Mouse (Mus musculus): ENCODE data around the gene Blnk. TPM values are rescaled to one million over a fixed set of nuclear protein-coding genes. Genes with fewer than 3 reads are reported as not detected.

Blnk gene
- polyA plus RNA-seq, 1 experiment from 2014 or later = 0.75 TPM

- 85% methylated on average over 5 of the region's 5 CpGs for WGBS
- Histone ChIP-seq H3K9me3 (replicated peaks; ENCODE audit: control insufficient read depth, low read length) (no peaks in the 10 kb centered on the region), H3K36me3 (ENCODE audit: control insufficient read depth, insufficient read depth) (no peaks in the 10 kb centered on the region), H3K27ac (ENCODE audit: low read length) (no peak overlapping the region), H3K4me3 (ENCODE audit: low read length) (no peak overlapping the region), H3K4me2 (ENCODE audit: low read depth, low read length) (no peak overlapping the region), H3K9ac (ENCODE audit: low read length) (no peak overlapping the region), H3K4me1 (ENCODE audit: control insufficient read depth, insufficient read depth, low read length) (no peaks in the 10 kb centered on the region), H3K27me3 (ENCODE audit: control insufficient read depth, insufficient read depth, low read length) (no peaks in the 10 kb centered on the region; the same call in 1 of the 2 replicates)
- ATAC-seq (replicated peaks; ENCODE audit: extremely low read depth, insufficient read depth, low FRiP score) = no peak
These were observed 14.5 kb upstream of the Blnk start for GRCm38 (mm10) chr19:41008674-41009395.

DNA sequence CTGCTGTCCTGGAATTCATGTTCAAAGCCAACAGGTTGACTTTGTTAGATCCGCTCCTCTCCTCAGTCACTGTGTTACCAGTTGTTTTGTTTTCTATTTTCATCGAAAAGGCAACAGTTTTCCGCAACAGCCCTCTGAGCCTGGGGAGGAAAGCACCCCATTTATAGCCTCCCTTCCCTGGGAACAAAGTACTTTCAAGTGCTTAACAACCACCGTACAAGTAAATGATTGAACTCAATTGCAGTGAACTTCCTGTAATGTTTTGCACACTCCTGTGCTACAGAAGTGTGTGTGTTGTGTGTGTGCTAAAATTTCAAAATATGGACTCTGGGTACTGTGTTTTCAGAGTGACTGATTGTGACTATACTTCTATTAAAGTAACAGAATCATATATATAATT lies 13.4 kb upstream of the Blnk start:
- 65% methylated on average over 4 of the region's 4 CpGs for WGBS
- no peak for ATAC-seq (replicated peaks; ENCODE audit: extremely low read depth, insufficient read depth, low FRiP score)
- Histone ChIP-seq H3K27me3 (ENCODE audit: control insufficient read depth, insufficient read depth, low read length) (no peaks in the 10 kb centered on the region; the same call in 1 of the 2 replicates), H3K4me3 (ENCODE audit: low read length) (no peak overlapping the region), H3K9ac (ENCODE audit: low read length) (no peak overlapping the region), H3K4me2 (ENCODE audit: low read depth, low read length) (no peak overlapping the region), H3K27ac (ENCODE audit: low read length) (no peak overlapping the region), H3K4me1 (ENCODE audit: control insufficient read depth, insufficient read depth, low read length) (no peaks in the 10 kb centered on the region), H3K36me3 (ENCODE audit: control insufficient read depth, insufficient read depth) (no peaks in the 10 kb centered on the region), H3K9me3 (replicated peaks; ENCODE audit: control insufficient read depth, low read length) (peaks cover 3% of the 10 kb centered on the region; the same call in 1 of the 2 replicates)

DNA sequence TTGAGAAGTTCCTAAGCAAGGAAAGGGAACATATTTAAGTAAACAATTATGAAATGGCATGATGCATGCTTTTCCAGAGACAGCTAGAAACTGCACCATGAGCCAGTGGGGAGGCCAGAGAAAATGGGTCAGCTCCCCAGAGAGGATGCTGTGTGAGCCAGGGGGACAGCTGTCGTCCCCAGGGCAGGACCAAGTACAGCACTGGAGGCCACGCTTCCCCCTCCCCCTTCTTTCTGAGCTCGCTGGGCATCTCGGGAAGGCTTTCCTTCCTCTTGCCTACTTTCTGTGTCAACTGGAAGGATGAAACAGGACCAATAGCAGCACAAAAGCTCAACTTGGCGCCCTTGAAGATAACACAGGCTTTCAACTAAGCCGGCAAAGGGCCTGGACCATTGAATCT lies 13.0 kb upstream of the Blnk start:
- WGBS = 20% methylated on average over 6 of the region's 6 CpGs
- H3K9me3 ChIP-seq (replicated peaks; ENCODE audit: control insufficient read depth, low read length) = peaks cover 4% of the 10 kb centered on the region; the same call in 1 of the 2 replicates
- H3K36me3 ChIP-seq (ENCODE audit: control insufficient read depth, insufficient read depth) = no peaks in the 10 kb centered on the region
- H3K4me1 ChIP-seq (ENCODE audit: control insufficient read depth, insufficient read depth, low read length) = no peaks in the 10 kb centered on the region
- no peak overlapping the region for H3K4me2 ChIP-seq (ENCODE audit: low read depth, low read length)
- no peak overlapping the region for H3K4me3 ChIP-seq (ENCODE audit: low read length)
- no peak for ATAC-seq (replicated peaks; ENCODE audit: extremely low read depth, insufficient read depth, low FRiP score)
- H3K27ac ChIP-seq (ENCODE audit: low read length) = no peak overlapping the region
- H3K9ac ChIP-seq (ENCODE audit: low read length) = no peak overlapping the region
- no peaks in the 10 kb centered on the region; the same call in 1 of the 2 replicates for H3K27me3 ChIP-seq (ENCODE audit: control insufficient read depth, insufficient read depth, low read length)

GRCm38 (mm10) chr19:41006621-41007020 lies 12.3 kb upstream of the Blnk start:
- Histone ChIP-seq H3K4me1 (ENCODE audit: control insufficient read depth, insufficient read depth, low read length) (no peaks in the 10 kb centered on the region), H3K4me2 (ENCODE audit: low read depth, low read length) (no peak overlapping the region), H3K4me3 (ENCODE audit: low read length) (no peak overlapping the region), H3K27me3 (ENCODE audit: control insufficient read depth, insufficient read depth, low read length) (no peaks in the 10 kb centered on the region; the same call in 1 of the 2 replicates), H3K36me3 (ENCODE audit: control insufficient read depth, insufficient read depth) (no peaks in the 10 kb centered on the region), H3K27ac (ENCODE audit: low read length) (no peak overlapping the region), H3K9me3 (replicated peaks; ENCODE audit: control insufficient read depth, low read length) (peaks cover 4% of the 10 kb centered on the region; the same call in 1 of the 2 replicates), H3K9ac (ENCODE audit: low read length) (no peak overlapping the region)
- 36% methylated on average over 4 of the region's 4 CpGs for WGBS
- no peak for ATAC-seq (replicated peaks; ENCODE audit: extremely low read depth, insufficient read depth, low FRiP score)

DNA sequence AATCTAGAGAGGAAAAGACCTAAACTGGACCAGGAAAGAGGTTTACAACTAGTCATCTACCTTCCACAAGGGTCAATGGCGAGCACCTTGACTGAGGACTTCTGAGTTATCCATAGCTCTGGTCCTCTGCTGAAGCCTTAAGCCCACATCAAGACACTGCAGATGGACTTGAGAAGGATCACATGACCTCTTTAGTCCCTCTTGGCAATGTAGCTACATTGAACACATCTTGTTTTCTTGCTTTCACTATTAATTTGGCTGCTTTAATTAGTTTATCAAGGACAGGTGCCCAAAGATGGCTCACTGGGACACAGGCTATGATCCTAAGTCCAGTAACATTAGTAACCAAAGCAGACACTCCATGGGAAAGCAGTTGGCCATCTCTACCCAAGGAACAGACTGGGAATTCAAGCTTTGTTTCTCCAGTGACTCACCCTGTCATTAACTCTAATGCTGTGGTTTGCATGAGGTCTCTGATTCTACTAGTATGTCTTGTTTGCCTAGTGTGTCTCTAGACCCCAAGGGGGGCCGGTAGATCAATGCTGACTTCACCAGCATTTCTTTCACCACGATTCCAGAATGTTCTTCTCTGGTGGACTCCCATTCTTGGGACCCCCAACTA lies 9.5 kb upstream of the Blnk start:
- Histone ChIP-seq H3K9me3 (replicated peaks; ENCODE audit: control insufficient read depth, low read length) (peaks cover 4% of the 10 kb centered on the region; the same call in 1 of the 2 replicates), H3K36me3 (ENCODE audit: control insufficient read depth, insufficient read depth) (no peaks in the 10 kb centered on the region), H3K4me3 (ENCODE audit: low read length) (no peak overlapping the region), H3K27ac (ENCODE audit: low read length) (no peak overlapping the region), H3K9ac (ENCODE audit: low read length) (no peak overlapping the region), H3K4me1 (ENCODE audit: control insufficient read depth, insufficient read depth, low read length) (no peaks in the 10 kb centered on the region), H3K27me3 (ENCODE audit: control insufficient read depth, insufficient read depth, low read length) (no peaks in the 10 kb centered on the region; the same call in 1 of the 2 replicates), H3K4me2 (ENCODE audit: low read depth, low read length) (no peak overlapping the region)
- WGBS = 84% methylated on average over 3 of the region's 3 CpGs
- no peak for ATAC-seq (replicated peaks; ENCODE audit: extremely low read depth, insufficient read depth, low FRiP score)

GRCm38 (mm10) chr19:40999569-40999968 lies 5.2 kb upstream of the Blnk start:
- Histone ChIP-seq H3K4me2 (ENCODE audit: low read depth, low read length) (no peak overlapping the region), H3K4me1 (ENCODE audit: control insufficient read depth, insufficient read depth, low read length) (no peaks in the 10 kb centered on the region)

DNA sequence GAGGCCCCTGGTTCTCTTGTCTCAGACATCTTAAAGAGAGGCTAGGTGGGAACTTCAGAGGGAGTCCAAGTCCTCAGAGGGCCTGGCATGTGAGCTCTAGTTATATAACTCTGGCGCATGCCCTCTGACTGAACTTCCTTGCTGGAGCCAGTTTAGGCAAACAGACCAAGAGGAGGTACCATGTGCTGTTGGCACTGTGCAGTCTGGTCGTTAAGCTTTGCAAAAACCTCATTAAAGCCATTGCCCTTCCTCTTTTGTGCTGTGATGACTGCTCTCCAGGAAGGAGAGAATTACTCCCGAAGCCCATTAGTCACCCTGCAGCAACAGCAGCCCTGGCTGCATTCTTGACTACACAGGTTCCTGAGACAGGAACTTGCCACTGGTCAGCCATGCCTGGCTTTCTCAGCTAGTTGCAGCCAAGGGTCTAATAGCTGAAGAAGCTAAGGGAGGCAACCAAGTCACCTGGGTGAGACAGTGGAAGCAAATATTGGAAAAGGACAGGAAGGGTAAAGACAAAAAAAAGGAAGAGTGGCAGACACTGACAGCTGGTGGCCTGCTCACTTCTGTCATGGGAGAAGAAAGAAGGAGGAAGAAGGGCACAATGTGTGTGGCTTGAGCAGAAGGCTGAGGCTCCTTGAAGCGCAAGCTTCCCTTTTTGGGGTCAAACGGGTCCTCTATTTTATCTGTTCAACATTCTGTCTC lies 4.3 kb upstream of the Blnk start:
- peaks cover 4% of the 10 kb centered on the region; the same call in 1 of the 2 replicates for H3K9me3 ChIP-seq (replicated peaks; ENCODE audit: control insufficient read depth, low read length)
- no peak overlapping the region for H3K9ac ChIP-seq (ENCODE audit: low read length)
- H3K4me1 ChIP-seq (ENCODE audit: control insufficient read depth, insufficient read depth, low read length) = no peaks in the 10 kb centered on the region
- no peak for ATAC-seq (replicated peaks; ENCODE audit: extremely low read depth, insufficient read depth, low FRiP score)
- H3K4me2 ChIP-seq (ENCODE audit: low read depth, low read length) = no peak overlapping the region
- H3K36me3 ChIP-seq (ENCODE audit: control insufficient read depth, insufficient read depth) = no peaks in the 10 kb centered on the region
- WGBS = 54% methylated on average over 5 of the region's 5 CpGs
- no peak overlapping the region for H3K4me3 ChIP-seq (ENCODE audit: low read length)
- no peak overlapping the region for H3K27ac ChIP-seq (ENCODE audit: low read length)
- H3K27me3 ChIP-seq (ENCODE audit: control insufficient read depth, insufficient read depth, low read length) = no peaks in the 10 kb centered on the region

More at GRCm38 (mm10) chr19:40999569-40999968, 5.2 kb upstream of the Blnk start:
- no peaks in the 10 kb centered on the region for H3K27me3 ChIP-seq (ENCODE audit: control insufficient read depth, insufficient read depth, low read length)
- 49% methylated on average over 3 of the region's 3 CpGs for WGBS
- no peak overlapping the region for H3K27ac ChIP-seq (ENCODE audit: low read length)
- no peak overlapping the region for H3K9ac ChIP-seq (ENCODE audit: low read length)
- H3K4me3 ChIP-seq (ENCODE audit: low read length) = no peak overlapping the region
- H3K36me3 ChIP-seq (ENCODE audit: control insufficient read depth, insufficient read depth) = no peaks in the 10 kb centered on the region
- peaks cover 4% of the 10 kb centered on the region; the same call in 1 of the 2 replicates for H3K9me3 ChIP-seq (replicated peaks; ENCODE audit: control insufficient read depth, low read length)
- ATAC-seq (replicated peaks; ENCODE audit: extremely low read depth, insufficient read depth, low FRiP score) = no peak

GRCm38 (mm10) chr19:40996722-40997121 lies 2.4 kb upstream of the Blnk start:
- Histone ChIP-seq H3K27ac (ENCODE audit: low read length) (no peak overlapping the region), H3K36me3 (ENCODE audit: control insufficient read depth, insufficient read depth) (no peaks in the 10 kb centered on the region), H3K9ac (ENCODE audit: low read length) (no peak overlapping the region), H3K9me3 (replicated peaks; ENCODE audit: control insufficient read depth, low read length) (no peaks in the 10 kb centered on the region), H3K4me1 (ENCODE audit: control insufficient read depth, insufficient read depth, low read length) (no peaks in the 10 kb centered on the region), H3K4me3 (ENCODE audit: low read length) (no peak overlapping the region), H3K4me2 (ENCODE audit: low read depth, low read length) (no peak overlapping the region), H3K27me3 (ENCODE audit: control insufficient read depth, insufficient read depth, low read length) (no peaks in the 10 kb centered on the region)
- no peak for ATAC-seq (replicated peaks; ENCODE audit: extremely low read depth, insufficient read depth, low FRiP score)
- 81% methylated on average over 6 of the region's 6 CpGs for WGBS

Measured in heart, embryonic 16.5 days (tissue).